Mouse (Mus musculus) heart, embryonic 13.5 days (tissue): ENCODE measurements around the gene A4galt. TPM values are rescaled to one million over a fixed set of nuclear protein-coding genes. Genes with fewer than 3 reads are reported as not detected.
"Not testable (repeated sequence)": the region's sequence is repeated elsewhere in the genome, so short reads cannot be mapped to it uniquely, and the experiment has no call there.

Experiments
- ATAC-seq: fragments of 200-750 bp; cut with Nextera tagmentation; 2 replicates; pipeline ENCODE4 v1.8.0; 2017; ENCODE audit warnings: moderate TSS enrichment; ENCODE audit not compliant: insufficient number of reproducible peaks, low FRiP score, low TSS enrichment; ENCODE audit errors: extremely low read depth
- H3K27ac ChIP-seq: fragments of 300-500 bp; sonication (generic); replicated peaks from 2 replicates; pipeline ENCODE4 v1.5.1; 2015; ENCODE audit warnings: moderate library complexity, mild to moderate bottlenecking, inconsistent platforms
- H3K27me3 ChIP-seq: fragments of 300-500 bp; sonication (generic); replicated peaks from 2 replicates; pipeline ENCODE4 v1.6.1; 2015; ENCODE audit warnings: mild to moderate bottlenecking, inconsistent platforms
- H3K36me3 ChIP-seq: fragments of 300-500 bp; sonication (generic); 2 replicates; pipeline ENCODE4 v1.6.1; 2015; ENCODE audit warnings: mild to moderate bottlenecking, inconsistent platforms
- H3K4me1 ChIP-seq: fragments of 300-500 bp; sonication (generic); 2 replicates; pipeline ENCODE4 v1.6.1; 2015; ENCODE audit warnings: inconsistent platforms
- H3K4me2 ChIP-seq: fragments of 300-500 bp; sonication (generic); 2 replicates; pipeline ENCODE4 v1.6.1; 2015; ENCODE audit warnings: inconsistent platforms, mild to moderate bottlenecking, moderate library complexity
- H3K4me3 ChIP-seq: fragments of 300-500 bp; sonication (generic); 2 replicates; pipeline ENCODE4 v1.5.1; 2015; ENCODE audit warnings: moderate library complexity, mild to moderate bottlenecking, inconsistent platforms
- H3K9ac ChIP-seq: fragments of 300-500 bp; sonication (generic); 2 replicates; pipeline ENCODE4 v1.6.1; 2015; ENCODE audit warnings: inconsistent platforms, mild to moderate bottlenecking, moderate library complexity
- H3K9me3 ChIP-seq: fragments of 300-500 bp; sonication (generic); 2 replicates; pipeline ENCODE4 v1.6.1; 2016; ENCODE audit warnings: inconsistent platforms
- WGBS: fragments of 180-500 bp; shearing (Covaris S2); methylation state at CpG from one replicate; pipeline ENCODE4 v1.1.7; 2015; ENCODE audit warnings: mixed read lengths; 5-methylcytosine and 5-hydroxymethylcytosine counted together
- polyA plus RNA-seq: library from polyadenylated mRNA; unstranded; fragments of >200 nt; fragmentation: Nextera tagmentation; extraction: Ambion mirVana; gene quantifications from 2 replicates; pipeline ENCODE4 v1.2.1, GENCODE M21; 2015

A4galt gene
- polyA plus RNA-seq, 1 experiment from 2014 or later: 0.47 TPM

- H3K27ac ChIP-seq: no peak overlapping the region
- 75% methylated on average over 13 of the region's 13 CpGs for WGBS
These were observed 40.9 kb upstream of the A4galt start for GRCm38 (mm10) chr15:83292261-83293056.

DNA sequence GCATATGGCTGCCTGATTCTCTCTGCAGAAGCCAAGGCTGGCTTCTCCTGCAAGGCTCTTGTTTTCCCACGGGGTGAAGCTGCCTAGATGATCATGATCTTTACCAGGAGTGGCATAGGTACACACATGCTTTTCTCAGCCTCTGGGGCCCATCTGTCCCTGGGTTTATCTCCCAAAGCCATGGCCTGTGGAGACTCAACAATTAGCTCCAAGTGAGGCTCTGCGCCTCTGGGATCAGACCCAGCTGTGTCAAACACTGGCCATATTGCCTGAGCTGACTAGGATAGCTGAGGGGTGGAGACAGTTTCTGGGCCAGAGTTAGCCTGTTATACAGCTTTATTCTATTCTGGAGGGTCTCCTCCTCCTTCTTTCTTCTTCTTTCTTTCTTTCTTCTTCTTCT, 39.3 kb upstream of the A4galt start:
- H3K36me3 ChIP-seq: no peaks in the 10 kb centered on the region
- no peak overlapping the region for H3K9ac ChIP-seq
- H3K4me3 ChIP-seq: no peak overlapping the region
- no peaks in the 10 kb centered on the region for H3K27me3 ChIP-seq
- 68% methylated on average over 2 of the region's 2 CpGs for WGBS
- peaks cover 14% of the 10 kb centered on the region; the same call in 1 of the 2 replicates for H3K4me1 ChIP-seq
- peaks cover 4% of the 10 kb centered on the region; the same call in 1 of the 2 replicates for H3K9me3 ChIP-seq
- H3K27ac ChIP-seq: no peak overlapping the region
- no peak overlapping the region for H3K4me2 ChIP-seq
- ATAC-seq: no peak

More at GRCm38 (mm10) chr15:83292261-83293056, 40.9 kb upstream of the A4galt start:
- no peak overlapping the region for H3K9ac ChIP-seq
- H3K27me3 ChIP-seq: no peaks in the 10 kb centered on the region
- no peaks in the 10 kb centered on the region for H3K9me3 ChIP-seq
- H3K4me1 ChIP-seq: peaks cover 17% of the 10 kb centered on the region; the same call in 1 of the 2 replicates
- ATAC-seq: no peak
- no peak overlapping the region for H3K4me3 ChIP-seq
- H3K4me2 ChIP-seq: no peak overlapping the region
- no peaks in the 10 kb centered on the region for H3K36me3 ChIP-seq

DNA sequence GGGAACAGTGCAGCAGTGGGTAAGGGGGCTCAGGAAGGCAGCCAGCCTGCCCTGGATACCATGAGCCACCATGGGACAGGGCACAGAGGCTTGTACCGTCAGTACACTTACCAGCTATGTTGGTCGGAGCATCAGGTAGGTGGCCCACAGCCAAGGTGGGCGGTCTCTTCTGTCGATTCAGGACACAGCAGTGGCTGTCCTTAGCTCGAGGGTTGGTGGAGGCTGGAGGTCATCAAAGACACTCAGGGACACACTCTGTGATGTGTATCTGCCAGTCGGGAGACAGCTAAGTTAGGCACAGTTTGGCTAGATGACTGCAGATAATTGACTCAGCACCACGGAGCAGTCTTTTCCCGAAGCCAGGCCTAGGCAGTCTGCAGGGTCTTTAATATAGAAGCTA, 33.3 kb upstream of the A4galt start:
- Histone ChIP-seq H3K9me3 (peaks cover 4% of the 10 kb centered on the region; the same call in 1 of the 2 replicates), H3K4me3 (no peak overlapping the region), H3K27ac (no peak overlapping the region), H3K4me1 (peaks cover 4% of the 10 kb centered on the region; the same call in 1 of the 2 replicates), H3K27me3 (no peaks in the 10 kb centered on the region), H3K9ac (no peak overlapping the region), H3K4me2 (no peak overlapping the region), H3K36me3 (no peaks in the 10 kb centered on the region)
- no peak for ATAC-seq
- WGBS: 45% methylated on average over 8 of the region's 8 CpGs

- no peaks in the 10 kb centered on the region for H3K27me3 ChIP-seq
- no peak overlapping the region for H3K4me2 ChIP-seq
- peaks cover 4% of the 10 kb centered on the region; the same call in 1 of the 2 replicates for H3K4me1 ChIP-seq
- H3K36me3 ChIP-seq: no peaks in the 10 kb centered on the region
- peaks cover 4% of the 10 kb centered on the region; the same call in 1 of the 2 replicates for H3K9me3 ChIP-seq
- no peak overlapping the region for H3K4me3 ChIP-seq
- 69% methylated on average over 5 of the region's 5 CpGs for WGBS
- H3K27ac ChIP-seq: no peak overlapping the region
- no peak overlapping the region for H3K9ac ChIP-seq
- ATAC-seq: no peak
These were observed 30.8 kb upstream of the A4galt start for GRCm38 (mm10) chr15:83282397-83282796.

- no peaks in the 10 kb centered on the region for H3K36me3 ChIP-seq
- H3K9ac ChIP-seq: no peak overlapping the region
- H3K9me3 ChIP-seq: 0 out of 2 replicates have a peak, but pooled peaks cover 2% of the 10 kb centered on the region
- H3K4me2 ChIP-seq: no peak overlapping the region
- H3K4me3 ChIP-seq: no peak overlapping the region
- ATAC-seq: no peak
- no peaks in the 10 kb centered on the region for H3K27me3 ChIP-seq
- 57% methylated on average over 11 of the region's 11 CpGs for WGBS
- H3K27ac ChIP-seq: no peak overlapping the region
- peaks cover 4% of the 10 kb centered on the region; the same call in 1 of the 2 replicates for H3K4me1 ChIP-seq
These were observed 29.7 kb upstream of the A4galt start for GRCm38 (mm10) chr15:83281303-83281702.

DNA sequence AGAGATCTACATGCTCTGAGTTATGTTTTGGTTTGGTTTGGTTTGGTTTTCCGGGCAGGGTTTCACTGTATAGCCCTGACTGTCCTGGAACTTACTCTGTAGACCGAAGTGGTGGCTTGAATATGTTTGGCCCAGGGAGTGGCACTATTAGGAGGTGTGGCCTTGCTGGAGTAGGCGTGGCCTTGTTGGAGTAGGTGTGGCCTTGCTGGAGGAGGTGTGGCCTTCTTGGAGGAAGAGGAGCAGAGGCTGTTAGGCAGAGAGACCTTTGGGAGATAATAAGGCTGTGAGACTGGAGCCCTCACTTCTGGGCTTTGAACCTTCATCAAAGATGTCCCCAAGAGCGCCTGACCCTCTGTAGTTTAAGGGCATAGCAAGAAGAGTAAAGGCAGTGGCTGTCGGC, 27.0 kb upstream of the A4galt start:
- Histone ChIP-seq H3K4me1 (no peaks in the 10 kb centered on the region), H3K27me3 (no peaks in the 10 kb centered on the region), H3K9ac (no peak overlapping the region), H3K36me3 (no peaks in the 10 kb centered on the region), H3K4me3 (no peak overlapping the region), H3K27ac (no peak overlapping the region), H3K4me2 (no peak overlapping the region), H3K9me3 (0 out of 2 replicates have a peak, but pooled peaks cover 2% of the 10 kb centered on the region)
- WGBS: 80% methylated on average over 5 of the region's 5 CpGs
- no peak for ATAC-seq

GRCm38 (mm10) chr15:83277451-83277850, 25.9 kb upstream of the A4galt start:
- WGBS: 71% methylated on average over 4 of the region's 4 CpGs
- H3K4me1 ChIP-seq: no peaks in the 10 kb centered on the region
- H3K36me3 ChIP-seq: no peaks in the 10 kb centered on the region
- no peak overlapping the region for H3K4me3 ChIP-seq
- H3K9me3 ChIP-seq: 0 out of 2 replicates have a peak, but pooled peaks cover 2% of the 10 kb centered on the region
- H3K9ac ChIP-seq: no peak overlapping the region
- ATAC-seq: no peak
- no peak overlapping the region for H3K4me2 ChIP-seq
- H3K27me3 ChIP-seq: no peaks in the 10 kb centered on the region
- no peak overlapping the region for H3K27ac ChIP-seq

GRCm38 (mm10) chr15:83274237-83274636, 22.7 kb upstream of the A4galt start:
- H3K27ac ChIP-seq, H3K4me2 ChIP-seq, H3K9me3 ChIP-seq, H3K4me1 ChIP-seq, H3K36me3 ChIP-seq, H3K9ac ChIP-seq, H3K27me3 ChIP-seq, H3K4me3 ChIP-seq, ATAC-seq: not testable (repeated sequence)

- Histone ChIP-seq H3K4me2 (no peak overlapping the region), H3K4me3 (no peak overlapping the region), H3K9ac (no peak overlapping the region), H3K4me1 (peaks cover 3% of the 10 kb centered on the region; the same call in 1 of the 2 replicates), H3K9me3 (0 out of 2 replicates have a peak, but pooled peaks cover 2% of the 10 kb centered on the region), H3K36me3 (no peaks in the 10 kb centered on the region), H3K27me3 (no peaks in the 10 kb centered on the region), H3K27ac (no peak overlapping the region)
- no peak for ATAC-seq
- WGBS: 76% methylated on average over 2 of the region's 2 CpGs
These were observed 21.4 kb upstream of the A4galt start for GRCm38 (mm10) chr15:83273017-83273416.

- H3K9me3 ChIP-seq, H3K27me3 ChIP-seq, H3K9ac ChIP-seq, H3K27ac ChIP-seq, H3K4me2 ChIP-seq, H3K36me3 ChIP-seq, H3K4me3 ChIP-seq, ATAC-seq, H3K4me1 ChIP-seq: not testable (repeated sequence)
- 32% methylated on average over 9 of the region's 9 CpGs for WGBS
These were observed 19.6 kb upstream of the A4galt start for GRCm38 (mm10) chr15:83271221-83271620.

DNA sequence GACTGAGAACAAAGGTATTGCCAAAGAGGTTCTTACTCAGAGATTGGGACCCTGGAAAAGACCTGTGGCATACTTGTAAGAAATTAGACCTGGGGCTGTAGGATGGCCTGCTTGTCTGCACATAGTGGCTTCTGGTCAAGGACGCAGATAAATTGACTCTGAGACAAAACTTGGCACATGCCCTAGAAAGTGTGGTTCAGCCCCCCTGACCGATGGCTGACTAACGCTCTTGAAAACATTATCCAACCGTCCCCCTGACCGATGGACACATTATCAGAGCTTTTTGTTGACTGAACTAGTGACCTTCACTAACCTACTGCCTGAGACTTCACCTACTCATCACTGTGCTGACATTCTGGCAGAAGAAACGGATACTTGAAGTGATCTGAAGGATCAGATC, 18.4 kb upstream of the A4galt start:
- not testable (repeated sequence) for H3K4me1 ChIP-seq, H3K27ac ChIP-seq, H3K36me3 ChIP-seq, H3K27me3 ChIP-seq, H3K9ac ChIP-seq, H3K9me3 ChIP-seq, H3K4me2 ChIP-seq, ATAC-seq, H3K4me3 ChIP-seq
- WGBS: 52% methylated on average over 6 of the region's 6 CpGs

DNA sequence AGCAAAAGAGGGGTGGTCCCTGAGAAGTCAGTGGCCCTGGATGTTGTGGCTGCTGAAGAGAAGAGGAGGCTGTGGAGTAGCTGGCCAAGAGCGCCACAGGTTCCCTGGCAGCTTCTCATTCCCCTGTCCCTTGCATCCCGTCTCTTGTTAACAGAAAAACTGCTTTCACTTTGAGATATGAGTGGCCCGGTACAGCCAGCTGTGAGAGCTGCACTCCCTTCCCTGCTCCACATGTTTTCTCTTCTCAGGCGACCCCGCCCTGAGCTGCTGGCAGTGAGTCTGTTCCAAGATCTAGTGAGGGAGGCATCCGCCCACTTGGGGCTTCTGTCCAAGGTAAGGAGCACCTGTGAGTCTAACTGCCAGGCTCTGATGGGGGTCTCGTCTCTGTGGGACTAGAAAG, 16.9 kb upstream of the A4galt start:
- peak overlapping the region; percentile 28 for H3K4me2 ChIP-seq
- not testable (repeated sequence) for H3K36me3 ChIP-seq, H3K27ac ChIP-seq, H3K4me3 ChIP-seq, ATAC-seq, H3K9me3 ChIP-seq, H3K4me1 ChIP-seq, H3K9ac ChIP-seq, H3K27me3 ChIP-seq
- WGBS: 30% methylated on average over 7 of the region's 7 CpGs
